Mouse (Mus musculus) cerebellum, adult 18-20 months (tissue): ENCODE data around the gene Ramp2.

Experiments used
- DNase-seq, 2 experiments: peaks; one replicate each; pipeline ENCODE4 v3.0.0; 2021

Ramp2 gene

DNA sequence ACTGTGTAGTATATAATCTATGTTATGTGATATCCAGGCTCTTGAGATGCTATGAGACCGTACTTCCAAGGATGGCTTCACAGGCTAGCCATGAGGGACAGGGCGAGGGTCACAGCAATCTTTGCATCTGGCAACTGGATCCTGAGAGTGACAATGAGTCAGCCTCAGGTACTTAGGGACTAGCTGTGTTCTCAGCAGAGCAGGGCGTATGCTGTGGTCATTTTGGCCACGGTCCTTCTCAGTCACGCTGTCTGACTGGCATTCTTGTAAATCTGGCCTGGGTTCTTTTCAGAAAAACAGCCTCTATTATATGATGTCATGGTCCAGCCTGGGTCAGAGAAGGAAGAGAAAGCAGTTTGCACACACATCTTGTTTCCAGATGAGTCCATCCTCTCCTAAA is 9.0 kb upstream of the Ramp2 start:
- no peak for DNase-seq

DNA sequence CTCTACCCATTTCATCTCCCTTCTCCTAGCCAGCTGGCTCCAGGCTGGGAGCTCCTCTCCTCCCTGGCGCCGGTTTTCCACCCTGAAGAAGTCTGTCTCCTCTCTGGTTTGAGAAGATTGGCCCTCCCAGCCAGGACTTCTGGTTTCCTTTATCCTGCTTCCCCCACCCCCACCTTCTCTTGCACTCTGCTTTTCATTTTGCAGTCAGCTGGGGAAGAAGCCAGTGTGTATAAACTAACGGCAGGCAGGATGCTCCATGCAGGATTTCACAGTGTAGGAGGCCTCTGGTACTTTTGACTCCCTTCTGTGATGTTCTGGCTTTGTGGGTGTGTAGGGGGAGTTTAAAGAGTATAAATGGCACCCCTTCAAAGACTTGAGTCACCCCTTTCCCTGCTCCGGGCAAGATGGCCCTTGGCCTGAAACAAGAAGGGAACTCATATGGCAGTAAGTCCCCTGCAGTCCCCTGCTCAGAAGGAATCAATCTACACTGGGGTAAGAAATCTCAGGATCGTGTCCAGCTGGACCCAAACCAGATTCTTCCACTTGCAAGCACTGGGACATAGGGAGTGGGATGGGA is 7.7 kb upstream of the Ramp2 start:
- no peak for DNase-seq

DNA sequence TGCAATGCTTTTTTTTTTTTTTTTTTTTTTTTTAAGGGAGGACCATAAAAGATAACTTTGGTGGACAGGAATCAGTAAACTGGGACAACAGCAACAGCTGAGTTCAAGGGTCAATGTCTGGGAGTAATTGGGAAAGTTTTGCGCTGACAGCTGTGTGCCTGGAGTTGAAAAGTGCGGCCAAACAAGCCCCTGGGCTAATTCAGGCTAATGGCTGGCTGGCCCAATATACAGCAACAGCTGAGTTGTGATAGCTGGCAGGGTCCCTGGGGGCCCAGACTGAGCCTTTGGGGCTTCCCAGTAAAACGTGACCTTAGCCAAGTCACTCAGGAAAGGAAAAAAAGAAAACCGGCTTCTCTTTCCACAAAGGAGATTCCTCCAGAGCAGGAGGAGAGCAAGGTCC is 757 bp upstream of the Ramp2 start:
- no peak for DNase-seq

DNA sequence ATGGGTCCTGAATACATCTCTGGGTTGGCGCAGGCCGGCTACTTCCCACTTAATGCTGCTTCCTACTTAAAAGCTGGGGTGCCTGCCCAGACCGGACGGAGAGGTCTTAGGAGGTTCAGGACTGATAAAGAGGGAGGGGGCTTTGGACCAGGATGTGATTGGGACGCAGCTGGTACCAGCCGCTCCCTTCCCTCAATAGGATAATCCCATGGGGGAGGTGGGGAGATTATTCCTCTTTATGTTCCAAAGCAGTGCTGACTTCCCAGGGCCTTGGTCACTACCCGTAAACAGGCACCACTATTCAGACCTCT is 829 bp downstream of the Ramp2 start:
- no peak for DNase-seq

DNA sequence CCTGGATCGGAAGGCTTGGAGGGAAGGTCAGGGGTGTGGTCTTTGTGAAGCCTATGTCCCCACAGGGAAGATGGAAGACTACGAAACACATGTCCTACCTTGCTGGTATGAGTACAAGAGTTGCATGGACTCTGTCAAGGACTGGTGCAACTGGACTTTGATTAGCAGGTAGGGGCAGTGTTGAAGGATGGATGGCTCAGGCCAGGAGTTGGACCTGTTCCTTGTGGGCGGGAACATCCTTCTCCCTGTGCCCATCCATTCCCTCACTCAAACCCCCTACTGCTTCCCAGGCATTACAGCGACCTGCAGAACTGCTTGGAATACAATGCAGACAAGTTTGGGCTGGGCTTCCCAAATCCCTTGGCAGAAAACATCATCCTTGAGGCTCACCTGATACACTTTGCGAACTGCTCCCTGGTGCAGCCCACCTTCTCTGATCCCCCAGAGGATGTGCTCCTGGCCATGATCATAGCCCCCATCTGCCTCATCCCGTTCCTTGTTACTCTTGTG is 1.7 kb downstream of the Ramp2 start:
- DNase-seq, result no peak

DNA sequence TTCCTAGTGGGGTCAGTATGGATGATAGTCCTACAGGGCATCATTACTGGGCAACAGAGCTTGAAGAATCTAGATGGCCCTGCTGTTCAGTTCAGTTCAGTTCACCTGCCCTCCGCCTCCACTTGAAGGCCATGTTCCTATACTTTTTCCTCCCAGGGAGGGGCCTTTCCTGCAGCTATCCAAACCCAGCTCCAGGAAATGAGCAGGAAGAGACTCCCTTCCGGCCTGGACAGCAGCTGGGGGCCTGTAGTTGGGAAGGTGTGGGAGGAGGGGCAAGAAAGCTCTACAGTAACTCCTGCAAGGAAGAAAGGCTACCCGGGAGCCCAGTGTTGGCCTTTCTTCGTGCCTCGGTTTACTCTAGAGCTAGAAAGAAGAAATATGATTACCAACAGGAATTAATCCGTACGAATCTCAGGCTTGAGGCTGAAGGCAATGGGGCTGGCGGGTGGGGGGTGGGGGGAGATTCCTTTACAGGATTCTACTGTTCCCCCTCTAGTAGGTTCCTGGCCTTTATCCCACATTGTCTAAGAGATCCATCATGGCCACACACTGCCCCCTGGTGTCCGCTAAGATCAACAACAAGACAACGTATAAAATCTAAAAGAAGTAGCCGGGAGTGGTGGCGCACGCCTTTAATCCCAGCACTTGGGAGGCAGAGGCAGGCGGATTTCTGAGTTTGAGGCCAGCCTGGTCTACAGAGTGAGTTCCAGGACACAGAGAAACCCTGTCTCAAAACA is 2.6 kb downstream of the Ramp2 start:
- peak; percentile 56 to 70 for DNase-seq

DNA sequence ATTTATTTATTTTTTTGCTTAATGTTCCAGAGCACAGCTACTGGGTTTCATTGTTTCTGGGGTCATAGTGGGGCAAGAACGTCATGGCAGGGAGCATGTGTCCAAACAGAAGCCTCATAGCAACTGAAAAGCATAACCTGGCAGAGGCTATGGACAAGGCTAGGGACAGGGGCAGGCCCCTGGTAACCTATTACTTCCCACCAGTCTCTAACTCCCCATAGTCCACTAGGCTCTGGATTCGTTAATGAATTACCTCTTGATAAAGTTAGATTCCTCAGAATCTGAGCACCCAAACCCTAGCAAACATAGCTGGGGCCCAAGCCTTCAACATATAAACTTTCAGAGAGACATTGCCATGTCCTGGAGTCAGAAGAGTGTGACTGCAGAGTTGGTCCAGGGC is 5.2 kb downstream of the Ramp2 start:
- no peak for DNase-seq

DNA sequence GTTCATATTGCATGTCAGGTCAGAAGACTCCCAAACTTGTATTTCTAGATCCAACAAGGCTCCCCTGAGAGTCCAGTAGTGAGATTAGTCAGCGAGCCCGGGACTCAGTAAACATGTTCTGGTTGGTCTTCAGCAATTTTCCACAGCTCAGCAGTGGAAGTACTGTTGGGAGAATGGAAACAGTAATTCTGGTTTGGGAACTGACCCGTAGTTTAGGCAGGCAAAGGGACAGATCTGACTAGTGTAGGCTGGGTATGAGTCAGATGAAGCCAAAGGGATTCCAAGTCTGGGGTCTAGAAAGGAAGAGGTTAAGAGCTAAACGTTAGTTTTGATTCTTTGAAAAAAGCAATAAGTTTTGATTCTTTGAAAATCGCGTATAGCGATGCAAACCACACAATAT is 7.1 kb downstream of the Ramp2 start:
- DNase-seq, result no peak

DNA sequence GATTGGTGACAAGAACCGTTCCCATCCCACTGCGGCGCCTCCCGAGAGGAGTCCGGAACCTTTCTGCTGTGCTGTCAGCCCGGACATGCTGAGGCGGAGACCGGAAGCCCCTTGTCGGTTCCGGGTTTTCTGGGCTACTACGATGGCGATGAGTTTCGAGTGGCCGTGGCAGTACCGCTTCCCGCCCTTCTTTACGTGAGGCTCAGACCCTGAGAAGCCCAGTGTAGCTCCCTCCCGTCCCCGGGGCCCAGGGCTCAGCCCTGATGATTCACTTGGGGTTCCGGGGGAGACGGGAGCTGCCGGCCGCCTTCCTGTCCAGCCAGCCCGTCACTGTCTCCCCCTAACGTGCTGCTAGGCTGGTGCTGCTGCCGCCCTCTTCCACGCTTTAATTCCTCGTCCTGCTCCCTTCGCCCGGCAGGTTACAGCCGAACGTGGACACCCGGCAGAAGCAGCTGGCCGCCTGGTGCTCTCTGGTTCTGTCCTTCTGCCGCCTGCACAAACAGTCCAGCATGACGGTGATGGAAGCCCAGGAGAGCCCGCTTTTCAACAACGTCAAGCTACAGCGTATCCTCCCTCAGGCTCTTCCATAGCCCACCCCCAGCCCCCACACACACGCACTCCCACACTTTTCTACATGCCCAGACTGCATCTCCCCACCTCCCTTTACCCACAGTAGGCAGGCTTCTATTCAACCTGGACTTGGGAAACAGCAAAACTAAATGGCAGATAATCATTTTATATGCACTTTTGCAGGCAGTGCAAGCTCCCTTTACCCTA is 8.0 kb downstream of the Ramp2 start, which contains the start of gene Vps25:
Gene Vps25 (plus strand): TSS at position 95 of the 777 bp plus-strand sequence.
- DNase-seq, result peak; percentile 84 to 88

DNA sequence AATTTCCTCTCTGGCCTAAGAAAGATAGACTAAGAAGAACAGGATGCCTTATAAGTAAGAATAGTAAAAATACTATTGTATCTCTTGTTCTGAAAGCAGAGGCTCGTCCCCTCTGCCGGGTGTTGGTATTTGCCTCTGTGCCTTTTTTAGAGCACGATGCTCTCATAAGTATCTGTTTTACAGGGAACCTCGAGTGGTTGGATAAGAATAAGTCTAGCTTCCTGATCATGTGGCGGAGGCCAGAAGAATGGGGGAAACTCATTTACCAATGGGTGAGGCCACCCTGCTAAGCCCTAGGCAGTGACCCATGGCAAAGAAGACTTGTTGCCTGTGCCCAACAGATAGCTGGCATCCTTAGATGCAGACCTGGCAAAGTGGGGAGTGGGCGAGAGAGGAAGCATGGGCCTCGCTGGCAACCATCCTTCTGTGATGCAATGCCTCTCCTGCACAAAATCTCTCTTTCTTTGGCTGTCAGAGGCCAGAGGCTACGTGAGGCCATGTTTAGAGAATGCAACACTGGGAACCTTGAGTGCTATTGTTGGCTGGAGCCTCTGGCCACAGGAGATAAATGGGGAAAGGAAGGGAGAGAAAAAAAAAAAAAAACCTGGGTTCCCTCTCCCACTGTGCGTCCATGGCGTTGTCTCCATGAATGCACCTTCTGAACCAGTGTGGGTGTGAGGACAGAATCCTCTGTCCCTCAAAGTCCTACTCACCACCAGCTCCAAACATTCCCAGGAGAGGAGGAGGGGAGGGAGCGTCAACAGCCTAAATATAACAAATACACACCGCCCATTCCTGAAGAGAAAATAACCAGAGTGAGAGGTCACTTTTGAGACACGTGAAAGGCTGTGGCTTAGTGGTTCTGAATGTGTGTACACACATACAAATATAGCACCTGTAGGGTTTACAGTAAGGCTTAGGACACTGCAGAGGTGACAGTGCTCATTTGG is 10.3 kb downstream of the Ramp2 start:
- no peak for DNase-seq

DNA sequence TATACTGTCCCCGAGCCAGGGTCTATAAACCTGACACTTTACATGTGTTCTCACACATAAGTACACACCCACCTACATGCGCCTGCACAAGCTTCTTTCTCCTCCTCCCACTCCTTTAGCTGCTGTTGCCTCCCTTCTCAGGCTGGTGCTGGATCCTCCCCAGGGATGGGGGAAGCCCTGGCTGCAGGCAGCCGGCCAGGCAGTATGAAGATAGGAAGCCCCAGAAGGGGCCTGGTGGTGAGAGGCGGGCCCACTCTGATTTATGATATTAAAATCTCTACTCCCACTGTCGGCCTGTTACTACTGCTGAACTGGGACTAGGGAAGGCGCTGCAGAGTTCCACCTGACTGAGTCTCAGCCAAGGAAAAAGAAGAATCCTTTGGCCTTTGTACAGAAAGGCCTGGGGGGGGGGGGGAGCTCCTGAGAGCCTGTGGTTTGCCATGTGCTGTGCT is 13.5 kb downstream of the Ramp2 start:
- DNase-seq, result no peak

DNA sequence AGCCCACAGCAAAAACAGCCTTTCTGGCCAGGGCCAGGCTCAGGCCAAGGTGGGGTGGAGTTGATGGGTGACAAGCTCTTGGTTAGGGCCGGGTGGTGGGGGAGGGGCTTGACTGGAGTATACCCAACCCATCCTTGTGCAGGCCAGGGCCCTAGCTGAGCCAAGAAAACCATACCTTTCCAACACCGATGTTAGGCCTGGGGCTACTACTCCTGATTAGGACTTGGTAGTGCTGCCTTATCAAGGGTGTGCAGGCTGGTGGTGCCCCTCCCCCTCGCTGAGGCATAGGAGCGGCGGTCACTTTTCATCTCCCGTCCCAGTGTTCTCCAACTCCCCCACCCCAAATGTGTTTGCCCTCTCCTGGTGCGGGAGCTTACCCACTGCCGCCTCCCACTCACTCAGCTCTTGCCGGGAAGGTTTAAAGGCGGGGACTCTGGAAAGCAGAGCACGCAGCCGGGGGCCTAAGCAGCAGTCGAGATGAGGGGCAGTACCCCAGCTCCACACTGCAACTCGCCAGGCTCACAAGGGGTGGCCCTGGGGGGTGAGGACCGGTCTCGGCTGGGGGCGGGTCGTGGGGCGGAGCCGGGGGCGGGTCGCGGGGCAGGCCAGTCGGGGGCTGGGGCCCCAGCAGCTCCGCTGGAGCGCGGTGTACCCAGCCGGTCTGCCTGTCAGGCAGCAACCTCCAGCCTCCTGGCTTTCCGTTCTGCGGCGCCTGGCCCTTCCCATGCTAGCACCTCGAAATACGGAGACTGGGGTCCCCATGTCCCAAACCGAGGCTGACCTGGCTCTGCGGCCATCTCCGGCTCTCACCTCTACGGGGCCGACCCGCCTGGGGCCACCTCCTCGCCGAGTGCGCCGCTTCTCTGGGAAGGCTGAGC is 14.4 kb downstream of the Ramp2 start, which contains the start of gene Wnk4:
Gene Wnk4 (plus strand): TSS at position 620 of the 878 bp plus-strand sequence.
- DNase-seq, result no peak

DNA sequence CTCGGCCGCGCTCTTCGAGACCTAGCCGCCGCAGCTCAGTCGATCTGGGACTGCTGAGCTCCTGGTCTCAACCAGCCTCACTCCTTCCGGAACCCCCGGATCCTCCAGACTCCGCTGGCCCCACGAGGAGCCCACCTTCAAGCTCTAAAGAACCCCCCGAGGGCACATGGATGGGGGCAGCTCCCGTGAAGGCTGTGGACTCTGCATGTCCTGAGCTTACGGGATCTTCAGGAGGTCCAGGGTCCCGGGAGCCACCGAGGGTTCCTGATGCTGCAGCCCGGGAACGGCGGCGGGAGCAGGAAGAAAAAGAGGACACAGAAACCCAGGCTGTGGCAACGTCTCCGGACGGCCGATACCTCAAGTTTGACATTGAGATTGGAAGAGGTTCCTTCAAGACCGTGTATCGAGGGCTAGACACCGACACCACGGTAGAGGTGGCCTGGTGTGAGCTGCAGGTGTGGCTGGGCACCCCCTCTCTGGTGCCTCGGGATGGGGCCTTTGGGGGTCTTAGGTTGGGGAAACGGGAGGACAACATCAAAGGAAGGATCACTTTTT is 15.1 kb downstream of the Ramp2 start:
- no peak for DNase-seq

DNA sequence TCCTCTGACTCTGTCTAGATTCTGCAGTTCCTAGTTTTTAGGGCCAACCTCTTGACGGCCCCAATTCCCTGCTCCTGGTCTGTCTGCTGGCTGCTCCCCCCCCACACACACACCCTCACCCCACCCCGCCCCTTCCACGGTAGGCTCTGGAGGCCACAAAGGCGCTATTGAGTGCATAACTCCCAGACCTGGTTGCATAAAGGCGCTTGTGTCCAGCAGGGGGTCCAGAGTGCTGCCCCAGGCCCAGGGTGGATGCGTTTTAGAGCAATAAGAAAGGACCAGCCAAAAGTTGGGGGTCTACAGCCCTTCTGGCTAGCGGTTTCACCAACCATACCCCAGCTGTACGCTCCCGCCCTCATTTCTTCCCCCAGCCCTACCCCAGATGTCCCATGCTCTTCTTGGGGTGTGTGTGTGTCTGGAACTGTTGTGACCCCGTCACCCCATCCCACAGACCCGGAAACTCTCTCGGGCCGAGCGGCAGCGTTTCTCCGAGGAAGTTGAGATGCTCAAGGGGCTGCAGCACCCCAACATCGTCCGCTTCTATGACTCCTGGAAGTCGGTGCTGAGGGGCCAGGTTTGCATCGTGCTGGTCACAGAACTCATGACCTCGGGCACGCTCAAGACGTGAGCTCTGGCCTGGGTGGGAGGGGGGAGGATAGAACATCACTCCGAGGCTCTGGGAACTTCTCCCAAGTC is 16.6 kb downstream of the Ramp2 start:
- DNase-seq, result no peak

DNA sequence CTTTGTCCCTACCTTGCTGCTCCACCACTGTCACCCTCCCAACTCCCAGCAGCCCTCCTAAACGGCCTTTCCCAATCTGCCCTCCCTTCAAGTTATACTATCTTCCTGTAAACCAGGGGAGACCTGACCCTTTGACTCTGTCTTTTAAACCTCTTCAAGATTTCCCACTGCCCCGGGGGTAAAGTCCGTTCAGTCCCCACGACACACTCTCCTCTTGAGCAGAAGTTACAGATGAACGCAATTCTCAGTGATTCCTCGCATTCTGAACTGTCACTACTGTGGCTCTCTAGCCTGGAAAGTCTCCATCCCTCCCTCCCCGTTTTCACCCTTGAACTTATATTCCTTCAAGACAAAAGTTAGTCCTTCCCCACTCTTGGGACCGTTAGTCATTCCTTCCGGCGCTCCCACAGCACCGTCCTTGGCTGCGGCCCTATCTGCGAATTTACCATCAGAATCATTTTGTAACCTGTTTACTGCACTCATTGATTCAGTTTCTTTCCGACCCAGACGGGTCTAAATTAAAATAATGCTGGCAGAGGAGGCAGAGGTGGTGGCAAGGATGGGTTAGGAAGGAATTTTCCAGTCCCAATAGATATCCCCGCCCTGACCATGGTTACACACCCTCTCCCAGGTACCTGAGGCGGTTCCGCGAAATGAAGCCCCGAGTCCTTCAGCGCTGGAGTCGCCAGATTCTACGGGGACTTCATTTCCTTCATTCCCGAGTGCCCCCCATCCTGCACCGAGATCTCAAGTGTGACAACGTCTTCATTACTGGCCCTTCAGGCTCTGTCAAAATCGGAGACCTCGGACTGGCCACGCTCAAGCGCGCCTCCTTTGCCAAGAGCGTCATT is 17.5 kb downstream of the Ramp2 start:
- DNase-seq, result no peak

DNA sequence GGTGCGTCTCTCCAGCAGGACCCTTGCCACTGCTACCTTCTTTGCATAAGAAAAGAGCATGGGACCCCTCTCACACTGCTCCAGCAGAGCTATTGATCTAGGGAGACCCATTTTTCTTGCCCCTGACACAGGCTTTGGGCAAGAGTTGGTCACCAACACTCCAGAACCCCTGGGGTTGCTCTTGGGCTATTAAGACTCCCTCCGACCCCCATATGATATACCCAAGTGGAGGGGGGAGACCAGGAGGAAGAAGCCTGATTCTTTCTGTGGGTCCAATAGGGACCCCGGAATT is 18.1 kb downstream of the Ramp2 start:
- no peak for DNase-seq

DNA sequence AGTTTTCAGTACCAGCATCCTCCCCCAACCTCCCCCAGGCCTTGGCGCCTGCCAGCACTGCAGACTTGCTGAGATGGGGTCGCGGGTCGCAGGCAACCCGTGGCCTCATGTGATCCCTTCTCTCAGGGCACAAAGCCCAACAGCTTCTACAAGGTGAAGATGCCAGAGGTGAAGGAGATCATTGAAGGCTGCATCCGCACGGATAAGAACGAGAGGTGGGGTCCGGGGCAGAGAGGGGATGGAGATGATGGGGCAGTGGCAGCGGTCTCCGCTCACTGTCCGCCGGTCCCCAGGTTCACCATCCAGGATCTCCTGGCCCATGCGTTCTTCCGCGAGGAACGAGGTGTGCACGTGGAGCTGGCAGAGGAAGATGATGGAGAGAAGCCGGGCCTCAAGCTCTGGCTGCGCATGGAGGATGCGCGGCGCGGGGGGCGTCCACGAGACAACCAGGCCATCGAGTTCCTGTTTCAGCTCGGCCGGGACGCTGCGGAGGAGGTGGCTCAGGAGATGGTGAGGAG is 19.2 kb downstream of the Ramp2 start:
- DNase-seq, result no peak

DNA sequence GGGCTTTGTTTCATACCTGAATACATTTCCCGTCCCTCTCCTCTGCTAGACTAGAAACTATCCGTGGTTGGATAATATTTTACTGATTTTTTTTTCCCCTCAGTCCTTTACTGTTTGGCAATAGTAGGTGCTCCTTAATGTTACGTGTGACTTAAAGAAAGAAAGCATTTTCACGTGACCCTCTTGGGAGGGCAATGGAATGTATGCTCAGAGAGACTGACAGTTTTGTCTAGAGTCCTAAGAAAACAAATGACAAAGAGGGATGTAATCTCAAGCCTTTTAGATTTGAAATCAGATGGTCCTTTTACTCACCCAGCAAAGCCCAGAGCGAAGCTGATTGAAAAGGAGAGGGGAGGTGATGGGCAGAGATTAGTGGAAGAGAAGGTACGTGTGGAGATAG is 20.1 kb downstream of the Ramp2 start:
- no peak for DNase-seq

DNA sequence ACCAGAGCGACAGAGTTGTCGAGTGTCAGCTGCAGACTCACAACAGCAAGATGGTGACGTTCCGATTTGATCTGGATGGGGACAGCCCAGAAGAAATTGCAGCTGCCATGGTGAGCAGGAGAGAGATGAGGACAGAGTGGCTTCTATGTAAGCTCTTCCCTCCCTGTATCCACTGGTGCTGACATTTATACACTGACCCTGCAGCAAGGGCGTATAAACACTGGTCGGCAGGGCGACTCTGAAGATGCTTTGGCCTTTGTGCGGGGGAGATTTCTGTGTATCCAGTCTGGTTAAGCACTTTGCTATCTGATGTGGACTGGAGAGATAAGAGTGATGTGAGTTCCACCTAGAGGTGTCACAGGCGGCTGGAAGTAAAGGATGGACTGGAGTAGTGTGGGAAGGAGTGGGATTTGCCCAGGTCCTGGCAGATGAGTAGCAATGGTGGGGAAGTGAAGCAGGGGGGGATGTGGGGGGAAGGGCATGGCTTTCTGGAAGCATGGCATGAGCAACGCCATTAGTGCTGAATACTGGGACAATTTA is 23.8 kb downstream of the Ramp2 start:
- DNase-seq, result no peak
